Mouse (Mus musculus): ENCODE data around the gene Tpx2. TPM values are rescaled to one million over a fixed set of nuclear protein-coding genes. Genes with fewer than 3 reads are reported as not detected.

The Tpx2 gene
- polyA plus RNA-seq, 1 experiment from 2014 or later, result 17.2 TPM

- no peaks in the 10 kb centered on the region for H3K36me3 ChIP-seq (replicated peaks; ENCODE audit: control insufficient read depth, insufficient read depth)
- H3K27ac ChIP-seq, result no peak overlapping the region
- H3K4me1 ChIP-seq (replicated peaks; ENCODE audit: control insufficient read depth, insufficient read depth, low read length), result no peaks in the 10 kb centered on the region
- no peak overlapping the region for H3K9ac ChIP-seq
- WGBS, result 73% methylated on average over 4 of the region's 4 CpGs
- no peak overlapping the region for H3K4me3 ChIP-seq (replicated peaks; ENCODE audit: low read length)
- H3K9me3 ChIP-seq (ENCODE audit: control insufficient read depth, low read length), result no peaks in the 10 kb centered on the region
- DNase-seq (ENCODE audit: low spot score) (no peak), ATAC-seq (ENCODE audit: low FRiP score) (no peak)
- H3K4me2 ChIP-seq (replicated peaks), result no peak overlapping the region
- H3K27me3 ChIP-seq (ENCODE audit: control insufficient read depth, insufficient read depth, low read length), result peaks cover 35% of the 10 kb centered on the region
Measured at GRCm38 (mm10) chr2:152915453-152915852, 67.7 kb downstream of the Tpx2 start.

- Histone ChIP-seq H3K27me3 (ENCODE audit: control insufficient read depth, insufficient read depth, low read length) (peaks cover 28% of the 10 kb centered on the region), H3K4me3 (replicated peaks; ENCODE audit: low read length) (no peak overlapping the region), H3K9me3 (ENCODE audit: control insufficient read depth, low read length) (no peaks in the 10 kb centered on the region), H3K9ac (no peak overlapping the region), H3K36me3 (replicated peaks; ENCODE audit: control insufficient read depth, insufficient read depth) (no peaks in the 10 kb centered on the region), H3K27ac (no peak overlapping the region), H3K4me1 (replicated peaks; ENCODE audit: control insufficient read depth, insufficient read depth, low read length) (no peaks in the 10 kb centered on the region), H3K4me2 (replicated peaks) (no peak overlapping the region)
- WGBS, result 52% methylated on average over 5 of the region's 5 CpGs
- DNase-seq (ENCODE audit: low spot score), result no peak
- ATAC-seq (ENCODE audit: low FRiP score), result no peak
Measured at GRCm38 (mm10) chr2:152916111-152916510, 68.3 kb downstream of the Tpx2 start.

GRCm38 (mm10) chr2:152917671-152918070 is 69.9 kb downstream of the Tpx2 start:
- no peak overlapping the region for H3K27ac ChIP-seq
- 51% methylated on average over 9 of the region's 9 CpGs for WGBS
- H3K27me3 ChIP-seq (ENCODE audit: control insufficient read depth, insufficient read depth, low read length), result peaks cover 13% of the 10 kb centered on the region
- no peak for DNase-seq (ENCODE audit: low spot score)
- no peak for ATAC-seq (ENCODE audit: low FRiP score)
- no peak overlapping the region for H3K4me3 ChIP-seq (replicated peaks; ENCODE audit: low read length)
- H3K4me2 ChIP-seq (replicated peaks), result no peak overlapping the region
- no peaks in the 10 kb centered on the region for H3K36me3 ChIP-seq (replicated peaks; ENCODE audit: control insufficient read depth, insufficient read depth)
- no peaks in the 10 kb centered on the region for H3K4me1 ChIP-seq (replicated peaks; ENCODE audit: control insufficient read depth, insufficient read depth, low read length)
- no peak overlapping the region for H3K9ac ChIP-seq
- H3K9me3 ChIP-seq (ENCODE audit: control insufficient read depth, low read length), result no peaks in the 10 kb centered on the region

- Histone ChIP-seq H3K27me3 (ENCODE audit: control insufficient read depth, insufficient read depth, low read length) (no peaks in the 10 kb centered on the region), H3K36me3 (replicated peaks; ENCODE audit: control insufficient read depth, insufficient read depth) (no peaks in the 10 kb centered on the region), H3K9ac (no peak overlapping the region), H3K27ac (no peak overlapping the region), H3K9me3 (ENCODE audit: control insufficient read depth, low read length) (no peaks in the 10 kb centered on the region), H3K4me3 (replicated peaks; ENCODE audit: low read length) (no peak overlapping the region), H3K4me2 (replicated peaks) (no peak overlapping the region), H3K4me1 (replicated peaks; ENCODE audit: control insufficient read depth, insufficient read depth, low read length) (no peaks in the 10 kb centered on the region)
- DNase-seq (ENCODE audit: low spot score) (no peak), ATAC-seq (ENCODE audit: low FRiP score) (no peak; the same call in 1 of the 2 replicates)
- 30% methylated on average over 6 of the region's 7 CpGs for WGBS
Measured at GRCm38 (mm10) chr2:152922376-152922775, 74.6 kb downstream of the Tpx2 start.

- DNase-seq (ENCODE audit: low spot score) (no peak), ATAC-seq (ENCODE audit: low FRiP score) (no peak)
- Histone ChIP-seq H3K36me3 (replicated peaks; ENCODE audit: control insufficient read depth, insufficient read depth) (no peaks in the 10 kb centered on the region), H3K4me2 (replicated peaks) (no peak overlapping the region), H3K4me3 (replicated peaks; ENCODE audit: low read length) (no peak overlapping the region), H3K4me1 (replicated peaks; ENCODE audit: control insufficient read depth, insufficient read depth, low read length) (no peaks in the 10 kb centered on the region), H3K9me3 (ENCODE audit: control insufficient read depth, low read length) (no peaks in the 10 kb centered on the region), H3K27ac (no peak overlapping the region), H3K9ac (no peak overlapping the region), H3K27me3 (ENCODE audit: control insufficient read depth, insufficient read depth, low read length) (no peaks in the 10 kb centered on the region)
- 62% methylated on average over 3 of the region's 3 CpGs for WGBS
Measured at GRCm38 (mm10) chr2:152923621-152924020, 75.9 kb downstream of the Tpx2 start.

- no peak for ATAC-seq (ENCODE audit: low FRiP score)
- no peak overlapping the region for H3K4me3 ChIP-seq (replicated peaks; ENCODE audit: low read length)
- no peak overlapping the region for H3K4me2 ChIP-seq (replicated peaks)
- no peaks in the 10 kb centered on the region for H3K9me3 ChIP-seq (ENCODE audit: control insufficient read depth, low read length)
- no peaks in the 10 kb centered on the region for H3K4me1 ChIP-seq (replicated peaks; ENCODE audit: control insufficient read depth, insufficient read depth, low read length)
- H3K27ac ChIP-seq, result no peak overlapping the region
- no peak overlapping the region for H3K9ac ChIP-seq
- 49% methylated on average over 8 of the region's 8 CpGs for WGBS
- H3K36me3 ChIP-seq (replicated peaks; ENCODE audit: control insufficient read depth, insufficient read depth), result no peaks in the 10 kb centered on the region
- no peaks in the 10 kb centered on the region for H3K27me3 ChIP-seq (ENCODE audit: control insufficient read depth, insufficient read depth, low read length)
- no peak for DNase-seq (ENCODE audit: low spot score)
Measured at GRCm38 (mm10) chr2:152924128-152924527, 76.4 kb downstream of the Tpx2 start.

GRCm38 (mm10) chr2:152924543-152924942 is 76.8 kb downstream of the Tpx2 start:
- H3K27me3 ChIP-seq (ENCODE audit: control insufficient read depth, insufficient read depth, low read length), result no peaks in the 10 kb centered on the region
- no peak overlapping the region for H3K27ac ChIP-seq
- DNase-seq (ENCODE audit: low spot score) (no peak), ATAC-seq (ENCODE audit: low FRiP score) (no peak)
- H3K9me3 ChIP-seq (ENCODE audit: control insufficient read depth, low read length), result no peaks in the 10 kb centered on the region
- no peaks in the 10 kb centered on the region for H3K4me1 ChIP-seq (replicated peaks; ENCODE audit: control insufficient read depth, insufficient read depth, low read length)
- 89% methylated on average over 5 of the region's 5 CpGs for WGBS
- no peak overlapping the region for H3K4me2 ChIP-seq (replicated peaks)
- H3K9ac ChIP-seq, result no peak overlapping the region
- no peak overlapping the region for H3K4me3 ChIP-seq (replicated peaks; ENCODE audit: low read length)
- H3K36me3 ChIP-seq (replicated peaks; ENCODE audit: control insufficient read depth, insufficient read depth), result no peaks in the 10 kb centered on the region

GRCm38 (mm10) chr2:152925189-152925872 is 77.6 kb downstream of the Tpx2 start:
- no peaks in the 10 kb centered on the region for H3K4me1 ChIP-seq (replicated peaks; ENCODE audit: control insufficient read depth, insufficient read depth, low read length)
- no peak overlapping the region for H3K4me3 ChIP-seq (replicated peaks; ENCODE audit: low read length)
- no peak overlapping the region for H3K4me2 ChIP-seq (replicated peaks)
- H3K27ac ChIP-seq, result no peak overlapping the region
- ATAC-seq (ENCODE audit: low FRiP score), result no peak
- no peak for DNase-seq (ENCODE audit: low spot score)
- no peak overlapping the region for H3K9ac ChIP-seq
- WGBS, result 75% methylated on average over 11 of the region's 11 CpGs
- H3K36me3 ChIP-seq (replicated peaks; ENCODE audit: control insufficient read depth, insufficient read depth), result no peaks in the 10 kb centered on the region
- no peaks in the 10 kb centered on the region for H3K27me3 ChIP-seq (ENCODE audit: control insufficient read depth, insufficient read depth, low read length)
- no peaks in the 10 kb centered on the region for H3K9me3 ChIP-seq (ENCODE audit: control insufficient read depth, low read length)

GRCm38 (mm10) chr2:152926896-152927295 is 79.1 kb downstream of the Tpx2 start:
- H3K27me3 ChIP-seq (ENCODE audit: control insufficient read depth, insufficient read depth, low read length), result no peaks in the 10 kb centered on the region
- H3K4me1 ChIP-seq (replicated peaks; ENCODE audit: control insufficient read depth, insufficient read depth, low read length), result no peaks in the 10 kb centered on the region
- H3K9ac ChIP-seq, result no peak overlapping the region
- no peak overlapping the region for H3K4me3 ChIP-seq (replicated peaks; ENCODE audit: low read length)
- H3K4me2 ChIP-seq (replicated peaks), result no peak overlapping the region
- no peak overlapping the region for H3K27ac ChIP-seq
- DNase-seq (ENCODE audit: low spot score), result no peak
- no peaks in the 10 kb centered on the region for H3K36me3 ChIP-seq (replicated peaks; ENCODE audit: control insufficient read depth, insufficient read depth)
- WGBS, result 73% methylated on average over 9 of the region's 9 CpGs
- no peaks in the 10 kb centered on the region for H3K9me3 ChIP-seq (ENCODE audit: control insufficient read depth, low read length)
- no peak for ATAC-seq (ENCODE audit: low FRiP score)

- 68% methylated on average over 5 of the region's 5 CpGs for WGBS
- no peak for ATAC-seq (ENCODE audit: low FRiP score)
Measured at GRCm38 (mm10) chr2:152927371-152927770, 79.6 kb downstream of the Tpx2 start.

More at GRCm38 (mm10) chr2:152927371-152927770, 79.6 kb downstream of the Tpx2 start:
- Histone ChIP-seq H3K27ac (no peak overlapping the region), H3K27me3 (ENCODE audit: control insufficient read depth, insufficient read depth, low read length) (no peaks in the 10 kb centered on the region), H3K36me3 (replicated peaks; ENCODE audit: control insufficient read depth, insufficient read depth) (no peaks in the 10 kb centered on the region), H3K4me3 (replicated peaks; ENCODE audit: low read length) (no peak overlapping the region), H3K9me3 (ENCODE audit: control insufficient read depth, low read length) (no peaks in the 10 kb centered on the region), H3K4me2 (replicated peaks) (no peak overlapping the region), H3K4me1 (replicated peaks; ENCODE audit: control insufficient read depth, insufficient read depth, low read length) (no peaks in the 10 kb centered on the region), H3K9ac (no peak overlapping the region)
- DNase-seq (ENCODE audit: low spot score), result no peak

All from hindbrain, embryonic 14.5 days (tissue).